ENCODE assay signal across 7 mouse cellular contexts in the genomic region with DNA sequence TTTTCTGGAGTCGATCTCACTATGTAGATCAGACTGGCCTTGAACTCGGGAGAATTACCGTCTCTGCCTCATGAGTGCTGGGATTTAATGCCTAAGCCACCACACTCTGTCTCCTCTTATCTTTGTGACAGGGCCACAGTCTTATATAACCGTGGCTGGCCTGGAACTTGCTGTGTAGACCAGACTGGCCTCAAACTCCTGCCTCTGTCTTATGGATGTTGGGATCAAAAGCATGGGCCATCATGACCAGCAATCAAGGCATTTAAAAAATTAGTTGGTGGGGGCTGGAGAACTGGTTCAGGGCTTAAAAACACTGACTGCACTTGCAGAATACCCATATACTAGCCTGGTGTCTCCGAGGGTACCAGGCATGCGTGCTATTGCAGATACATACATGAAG. TPM values are rescaled to one million over a fixed set of nuclear protein-coding genes. Genes with fewer than 3 reads are reported as not detected.
DNase-seq lines count a peak whose midpoint lies in the region; ATAC-seq and TF ChIP-seq lines count a peak whose summit lies in the region.

A gene (minus strand): TSS at position 299 of the 400 bp plus-strand sequence.

- no peaks in the 10 kb centered on the region for H3K36me3 ChIP-seq in lung, postnatal 0 days (ENCODE audit: insufficient read depth, low read length)
- peaks cover 11% of the 10 kb centered on the region; the same call in 1 of the 2 replicates for H3K36me3 ChIP-seq in hindbrain, embryonic 13.5 days
- H3K36me3 ChIP-seq in liver, embryonic 16.5 days (ENCODE audit: control insufficient read depth, insufficient read depth): no peaks in the 10 kb centered on the region

- H3K27ac ChIP-seq in lung, postnatal 0 days (ENCODE audit: low read length): peak within 1 kb of the TSS; percentile 76
- peak within 1 kb of the TSS; percentile 91 for H3K27ac ChIP-seq in hindbrain, embryonic 13.5 days
- H3K27ac ChIP-seq in liver, embryonic 16.5 days (ENCODE audit: low read length): peak within 1 kb of the TSS; percentile 68

- TF ChIP-seq CTCF in lung, postnatal 0 days (IDR thresholded peaks at IDR 0.05): no peak
- TF ChIP-seq CTCF in brain, embryonic 14.5 days (IDR thresholded peaks at IDR 0.05; ENCODE audit: borderline replicate concordance, extremely low read depth, insufficient read depth, insufficient read length): no peak

- no peak for TF ChIP-seq EP300 in lung, postnatal 0 days (IDR thresholded peaks at IDR 0.05)

- WGBS in lung, postnatal 0 days: 28% methylated on average over 6 of the region's 6 CpGs
- 38% methylated on average over 6 of the region's 6 CpGs for WGBS in hindbrain, embryonic 13.5 days
- WGBS in liver, embryonic 16.5 days (ENCODE audit: insufficient replicate concordance): 23% methylated on average over 6 of the region's 6 CpGs

- H3K4me2 ChIP-seq in lung, postnatal 0 days (replicated peaks; ENCODE audit: low read depth, low read length): peak within 1 kb of the TSS; percentile 75
- H3K4me2 ChIP-seq in hindbrain, embryonic 13.5 days: peak within 1 kb of the TSS; percentile 92
- peak within 1 kb of the TSS; percentile 79 for H3K4me2 ChIP-seq in liver, embryonic 16.5 days (ENCODE audit: low read depth, low read length)

- TF ChIP-seq POLR2A in brain, embryonic 14.5 days (IDR thresholded peaks at IDR 0.05; ENCODE audit: borderline replicate concordance, extremely low read depth, insufficient read depth, insufficient read length, poor library complexity, severe bottlenecking): no peak

- H3K4me3 ChIP-seq in lung, postnatal 0 days (ENCODE audit: low read depth, low read length): peak within 1 kb of the TSS; percentile 77
- peak within 1 kb of the TSS; percentile 76 for H3K4me3 ChIP-seq in hindbrain, embryonic 13.5 days
- H3K4me3 ChIP-seq in liver, embryonic 16.5 days (ENCODE audit: low read depth, low read length): peak within 1 kb of the TSS; percentile 91

- no peaks in the 10 kb centered on the region for H3K27me3 ChIP-seq in lung, postnatal 0 days (replicated peaks; ENCODE audit: insufficient read depth, low read length)
- no peaks in the 10 kb centered on the region for H3K27me3 ChIP-seq in hindbrain, embryonic 13.5 days
- H3K27me3 ChIP-seq in liver, embryonic 16.5 days (ENCODE audit: control insufficient read depth, insufficient read depth, low read depth, low read length): no peaks in the 10 kb centered on the region

- peaks cover 14% of the 10 kb centered on the region for H3K4me1 ChIP-seq in lung, postnatal 0 days (ENCODE audit: insufficient read depth, low read depth, low read length)
- peaks cover 31% of the 10 kb centered on the region for H3K4me1 ChIP-seq in hindbrain, embryonic 13.5 days (replicated peaks)
- H3K4me1 ChIP-seq in liver, embryonic 16.5 days (ENCODE audit: control insufficient read depth, low read depth, low read length): peaks cover 21% of the 10 kb centered on the region

- peak within 1 kb of the TSS; percentile 74 for H3K9ac ChIP-seq in lung, postnatal 0 days (replicated peaks; ENCODE audit: low read depth)
- peak within 1 kb of the TSS; percentile 85 for H3K9ac ChIP-seq in hindbrain, embryonic 13.5 days
- peak within 1 kb of the TSS; percentile 88 for H3K9ac ChIP-seq in liver, embryonic 16.5 days (ENCODE audit: low read depth, low read length)

- no peak for ATAC-seq in lung, postnatal 0 days
- ATAC-seq in hindbrain, embryonic 13.5 days (ENCODE audit: low FRiP score): no peak
- no peak for ATAC-seq in liver, embryonic 16.5 days (ENCODE audit: low read depth)

- DNase-seq in lung, postnatal 0 days (ENCODE audit: low spot score): no peak
- DNase-seq in lung, postnatal 36 days: no peak
- no peak for DNase-seq in brain, embryonic 14.5 days (ENCODE audit: low read depth)
- DNase-seq in gastrocnemius, postnatal 4 days (ENCODE audit: low spot score in 2 of 2): no peak
- DNase-seq in thymus, postnatal 0 days (ENCODE audit: low spot score): no peak

- H3K9me3 ChIP-seq in lung, postnatal 0 days (ENCODE audit: low read length): no peaks in the 10 kb centered on the region
- H3K9me3 ChIP-seq in hindbrain, embryonic 13.5 days: no peaks in the 10 kb centered on the region
- H3K9me3 ChIP-seq in liver, embryonic 16.5 days (replicated peaks; ENCODE audit: control insufficient read depth, low read length): no peaks in the 10 kb centered on the region

RNA-seq across cellular contexts. Expression of the gene that starts here (rescaled TPM):
- 5.5 and 6.5 TPM in 2 replicates for polyA plus RNA-seq in lung, postnatal 0 days (2015; fragmentation: Nextera tagmentation; extraction: Ambion mirVana)
- polyA plus RNA-seq in brain, embryonic 14.5 days (2012; rRNA removed): 14.0 and 18.7 TPM in 2 replicates
- polyA plus RNA-seq in hindbrain, embryonic 13.5 days (2015; fragmentation: Nextera tagmentation; extraction: Ambion mirVana): 13.4 and 14.1 TPM in 2 replicates
- 4.7 and 5.0 TPM in 2 replicates for polyA plus RNA-seq in liver, embryonic 16.5 days (2015; fragmentation: Nextera tagmentation; extraction: Ambion mirVana)
- 1 to 10 TPM; 6.7 to 7.0 TPM for total RNA-seq in gastrocnemius, postnatal 4 days (2021)
- 6.3 and 6.9 TPM in 2 replicates for polyA plus RNA-seq in thymus, postnatal 0 days (2015; fragmentation: Nextera tagmentation; extraction: Ambion mirVana)
